Mouse (Mus musculus) erythroblast, embryonic 14.5 days (primary cell): ENCODE results near the gene Rps10.
"Not testable (repeated sequence)": the region's sequence is repeated elsewhere in the genome, so short reads cannot be mapped to it uniquely, and the experiment has no call there.

ENCODE experiments used
- GATA1 ChIP-seq: IDR thresholded peaks from 2 replicates; pipeline ENCODE4 v1.6.1; 2012; ENCODE audit warnings: low read length, inconsistent platforms, mixed read lengths
- TAL1 ChIP-seq: IDR thresholded peaks from 3 replicates; pipeline ENCODE4 v1.6.1; 2012; ENCODE audit warnings: low read length, inconsistent platforms, mixed read lengths

DNA sequence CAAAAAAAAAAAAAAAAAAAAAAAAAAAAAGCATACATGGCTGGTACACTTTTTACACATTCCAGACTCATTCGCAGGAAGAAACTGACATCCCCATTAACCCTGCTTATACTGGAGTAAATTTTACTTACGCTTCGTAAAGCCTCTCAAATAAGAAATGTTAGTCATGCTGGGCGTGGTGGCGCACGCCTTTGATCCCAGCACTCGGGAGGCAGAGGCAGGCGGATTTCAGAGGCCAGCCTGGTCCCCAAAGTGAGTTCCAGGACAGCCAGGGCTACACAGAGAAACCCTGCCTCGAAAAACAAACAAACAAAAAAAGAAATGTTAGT lies 930 bp downstream of the Rps10 start:
- TF ChIP-seq GATA1, TAL1: not testable (repeated sequence)
